Mouse (Mus musculus) spleen, adult 18-20 months (tissue): ENCODE results near the gene Itsn1.

Experiments
- DNase-seq, 2 experiments: peaks; one replicate each; pipeline ENCODE4 v3.0.0; 2022; ENCODE audit warnings: mixed read lengths in 2 of 2

Itsn1 gene

DNA sequence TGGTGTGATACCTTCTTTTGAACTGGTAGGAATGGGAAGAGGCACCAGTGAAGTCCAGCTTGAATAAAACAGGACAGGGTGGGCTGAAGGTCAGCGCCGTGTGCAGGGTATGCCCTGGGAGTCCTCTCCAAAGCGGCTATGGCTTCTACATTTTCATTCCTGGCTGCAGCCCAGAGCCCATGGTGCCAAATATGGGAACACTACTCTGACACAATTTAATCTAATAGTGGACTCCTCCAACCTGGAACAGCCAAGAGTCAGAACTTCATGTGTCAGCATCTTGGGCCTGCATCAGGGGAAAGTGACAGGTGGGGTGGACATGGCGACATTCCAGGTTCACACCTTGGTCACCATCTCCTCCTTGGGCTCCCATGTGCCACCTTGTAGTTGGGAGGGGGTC lies 147.4 kb downstream of the Itsn1 start:
- no peak for DNase-seq

DNA sequence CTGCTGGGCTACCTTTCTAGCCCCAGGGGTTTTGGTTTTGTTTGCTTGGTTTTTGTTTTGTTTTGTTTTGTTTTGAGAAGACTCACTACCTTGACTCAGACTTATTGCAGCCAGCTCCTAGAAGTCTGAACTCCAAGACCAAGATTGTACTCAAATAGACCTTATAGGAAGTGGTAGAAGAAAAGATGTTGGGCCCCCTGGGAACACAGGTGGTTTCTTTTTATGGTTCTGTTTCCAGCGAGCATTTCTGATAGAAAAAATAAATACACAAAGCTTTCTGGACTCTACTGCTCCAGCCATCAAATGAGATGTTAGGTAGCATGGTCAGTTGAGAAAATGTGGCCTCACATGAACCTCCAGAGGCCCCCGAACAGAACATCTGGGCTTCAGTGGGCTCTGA lies 150.0 kb downstream of the Itsn1 start:
- DNase-seq = no peak

DNA sequence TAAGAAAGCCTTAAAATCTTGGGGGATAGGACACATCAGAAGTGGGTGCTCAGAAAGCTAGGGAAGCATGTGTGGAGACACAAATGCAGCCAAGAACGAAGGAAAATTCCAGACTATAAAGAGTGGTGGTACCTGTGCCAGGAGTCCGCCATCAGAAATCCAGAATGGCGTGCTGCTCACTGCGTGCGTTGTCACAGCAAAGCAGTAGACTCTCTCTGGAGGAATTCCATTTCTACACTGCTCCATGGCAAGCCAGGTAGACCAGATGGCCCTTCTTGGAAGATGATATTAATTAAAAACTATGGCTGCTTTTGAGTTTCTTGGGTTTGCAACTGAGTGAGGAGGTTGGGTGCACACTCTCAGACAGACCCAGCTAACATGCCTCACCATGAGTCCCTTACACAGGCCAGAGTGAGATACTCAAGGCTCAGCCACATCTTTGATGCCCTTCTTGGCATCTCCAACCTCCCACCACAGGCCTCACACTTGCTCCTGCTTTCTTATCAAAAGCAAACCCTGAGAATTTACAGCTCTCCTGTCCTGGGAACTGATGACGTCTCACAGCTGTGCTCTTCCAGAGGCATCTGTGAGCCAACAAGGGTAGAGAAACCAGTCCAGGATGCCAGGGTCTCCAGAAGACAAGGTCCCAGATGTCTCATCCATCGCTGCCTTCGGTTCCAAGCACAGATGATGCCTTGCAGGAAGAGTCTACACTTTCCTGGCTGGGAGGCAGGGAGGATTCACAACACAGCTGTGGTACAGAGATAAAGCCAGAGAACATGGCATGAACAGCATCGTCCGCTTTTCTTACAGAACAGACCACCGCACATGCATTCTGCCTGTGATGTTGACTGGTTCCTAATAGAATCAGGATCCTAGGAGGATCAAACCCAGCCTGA lies 152.0 kb downstream of the Itsn1 start:
- DNase-seq = no peak

DNA sequence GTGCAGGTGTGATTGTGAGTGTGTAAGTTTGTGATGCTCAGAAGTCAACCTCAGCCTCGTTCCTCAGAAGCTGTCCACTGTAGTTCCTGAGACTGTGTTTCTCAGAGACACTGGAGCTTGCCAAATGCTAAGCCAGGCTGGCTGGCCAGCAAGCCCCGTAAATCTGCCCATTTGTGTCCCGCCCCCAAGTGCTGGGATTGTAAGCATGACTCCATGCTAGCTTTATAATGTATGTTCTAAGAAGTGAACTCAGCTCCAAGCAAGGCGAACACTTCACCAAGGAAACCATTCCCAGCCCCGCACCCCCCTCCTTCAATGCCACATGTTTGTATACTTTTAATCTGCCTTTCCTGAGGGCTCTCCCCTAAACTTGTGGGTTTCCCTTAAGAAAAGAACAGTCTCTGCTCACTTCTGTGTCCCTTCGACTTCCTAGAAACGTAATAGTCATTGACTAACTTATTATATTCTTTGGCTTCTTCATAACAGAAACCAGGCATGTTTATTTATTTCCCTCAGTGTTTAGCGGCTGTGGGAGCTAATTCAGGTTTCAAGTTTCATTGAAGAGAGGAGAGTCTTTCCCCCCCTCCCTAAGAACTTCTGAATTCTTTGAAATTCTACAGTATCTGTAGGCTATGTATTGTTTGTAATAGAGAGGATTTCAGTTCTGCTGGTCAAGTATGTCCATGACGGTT lies 153.2 kb downstream of the Itsn1 start:
- DNase-seq = no peak

DNA sequence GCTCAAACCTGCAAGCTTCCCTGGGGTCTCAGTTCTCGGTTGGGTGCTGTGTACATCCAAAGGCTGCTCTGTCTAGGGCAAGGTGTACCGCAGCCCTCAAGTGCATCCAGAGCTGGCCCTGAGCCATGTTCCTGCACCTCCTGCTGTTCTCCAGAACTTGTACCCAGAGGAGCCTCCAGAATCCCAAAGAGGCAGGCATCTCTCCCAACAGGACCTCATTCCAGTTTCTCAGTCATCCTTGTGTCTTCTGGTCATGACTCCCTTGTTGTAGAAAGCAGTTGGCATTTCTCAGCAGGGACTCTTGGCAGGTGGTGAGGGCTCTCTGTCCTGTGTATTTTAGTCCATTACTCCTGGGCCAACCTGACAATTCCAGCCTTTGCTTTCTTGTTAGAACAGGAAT lies 154.6 kb downstream of the Itsn1 start:
- no peak for DNase-seq

DNA sequence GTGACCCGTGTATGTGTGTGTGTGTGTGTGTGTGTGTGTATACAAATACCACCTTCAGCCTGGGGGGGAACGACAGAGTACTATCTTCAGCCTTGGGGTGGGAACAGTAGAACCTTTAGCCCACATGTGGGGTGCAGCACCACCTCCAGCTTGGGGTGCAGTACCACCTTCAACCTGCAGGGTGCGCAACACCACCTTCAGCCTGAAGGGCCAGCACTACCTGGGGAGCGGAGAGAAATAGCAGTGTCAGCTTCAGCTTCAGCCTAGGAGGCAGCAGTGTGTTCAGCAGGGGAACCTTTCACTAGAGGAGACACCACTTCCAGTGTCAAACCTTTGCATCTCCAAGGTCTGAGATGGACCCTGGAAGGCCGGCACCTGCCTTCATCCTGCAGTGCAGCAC lies 155.1 kb downstream of the Itsn1 start:
- DNase-seq = peak in 1 of 2 experiments; percentile 47

DNA sequence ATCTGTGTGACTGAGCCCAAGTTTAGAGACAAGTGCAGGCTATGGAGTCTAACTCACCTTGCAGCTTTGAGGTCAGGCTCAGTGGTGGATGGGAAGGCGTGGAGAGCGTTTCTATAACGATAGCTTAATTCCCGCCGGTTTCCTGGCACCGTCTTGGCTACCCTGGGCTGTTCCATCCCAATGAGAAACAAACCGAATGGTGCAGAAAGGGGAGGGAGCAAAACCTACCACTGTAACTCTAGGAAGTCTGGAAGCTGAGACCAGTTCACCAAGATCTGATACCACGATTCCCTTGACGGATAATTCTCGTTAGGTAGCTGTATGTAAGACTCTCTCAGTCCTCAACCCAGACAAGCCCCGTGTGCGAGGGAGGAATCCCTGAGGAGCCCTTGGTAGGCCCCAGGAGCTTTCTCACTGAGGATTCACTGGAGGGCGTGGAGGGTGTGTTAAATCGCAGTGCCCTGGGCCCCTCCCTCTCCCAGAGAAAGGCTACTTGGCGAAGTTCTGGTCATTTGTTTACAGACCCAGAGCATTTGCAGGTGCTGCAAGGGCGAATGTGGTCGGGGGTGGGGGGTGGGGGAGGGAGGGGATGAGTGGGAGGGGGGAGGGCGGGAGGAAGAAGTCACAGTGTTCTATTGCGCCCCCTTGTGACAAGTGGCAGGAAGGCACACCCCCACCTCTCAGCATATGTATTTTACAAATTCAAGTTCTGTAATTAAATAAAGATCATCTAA lies 156.5 kb downstream of the Itsn1 start:
- peak in 1 of 2 experiments; percentile 19 for DNase-seq

DNA sequence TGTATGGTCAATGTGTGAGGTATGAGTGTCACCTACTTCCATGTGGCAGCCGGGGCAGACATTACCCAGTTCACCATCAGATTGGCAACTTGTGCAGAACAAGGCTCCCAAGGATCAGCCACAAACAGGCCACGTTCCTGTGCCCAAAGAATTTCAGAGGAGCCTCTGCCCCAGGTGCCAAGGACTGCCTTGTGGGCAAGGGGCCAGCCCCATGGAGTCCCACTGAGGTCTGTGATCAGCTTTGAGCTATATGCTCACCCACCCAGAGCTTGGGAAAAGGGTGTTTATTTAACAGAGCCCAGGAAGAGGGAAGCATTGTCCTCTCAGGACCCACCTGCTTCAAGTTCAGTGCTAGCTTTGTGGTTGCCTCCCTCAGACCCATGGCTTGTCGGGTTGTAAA lies 159.3 kb downstream of the Itsn1 start:
- no peak for DNase-seq

DNA sequence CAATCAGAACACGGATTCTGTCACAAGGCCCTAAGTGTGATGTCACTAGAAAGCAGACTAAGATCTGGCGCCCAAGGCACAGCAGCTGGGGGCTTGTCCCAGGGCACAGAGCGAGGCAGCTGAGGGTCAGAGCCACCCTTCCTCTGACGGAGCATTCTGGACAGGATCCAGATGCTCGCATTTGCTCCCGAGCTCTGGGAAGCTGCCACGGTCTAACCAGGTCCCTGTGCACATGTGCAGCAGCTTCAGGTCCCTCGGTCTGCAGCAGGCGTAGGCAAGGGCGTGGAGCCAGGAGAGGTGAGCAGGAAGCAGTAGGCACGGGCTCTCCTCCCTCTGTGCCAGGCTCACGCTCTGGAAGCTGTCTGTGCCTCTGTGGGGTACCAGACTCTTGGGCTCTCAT lies 160.8 kb downstream of the Itsn1 start:
- no peak for DNase-seq

DNA sequence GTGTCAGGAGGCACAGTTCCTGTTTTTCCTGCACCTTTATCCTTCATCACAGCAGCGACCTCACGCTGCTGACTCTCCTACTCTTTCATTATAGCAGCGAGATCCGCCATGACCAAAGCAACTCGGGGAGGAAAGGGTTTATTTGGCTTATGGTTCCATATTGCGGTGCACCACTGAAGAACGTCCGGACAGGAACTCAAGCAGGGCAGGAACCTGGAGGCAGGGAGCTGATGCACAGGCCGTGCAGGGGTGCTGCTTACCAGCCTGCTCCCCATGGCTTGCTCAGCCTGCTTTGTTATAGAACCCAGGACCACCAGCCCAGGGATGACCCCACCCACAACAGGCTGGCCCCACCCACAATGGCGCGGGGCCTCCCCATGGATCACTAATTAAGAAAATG lies 162.1 kb downstream of the Itsn1 start:
- DNase-seq = no peak

DNA sequence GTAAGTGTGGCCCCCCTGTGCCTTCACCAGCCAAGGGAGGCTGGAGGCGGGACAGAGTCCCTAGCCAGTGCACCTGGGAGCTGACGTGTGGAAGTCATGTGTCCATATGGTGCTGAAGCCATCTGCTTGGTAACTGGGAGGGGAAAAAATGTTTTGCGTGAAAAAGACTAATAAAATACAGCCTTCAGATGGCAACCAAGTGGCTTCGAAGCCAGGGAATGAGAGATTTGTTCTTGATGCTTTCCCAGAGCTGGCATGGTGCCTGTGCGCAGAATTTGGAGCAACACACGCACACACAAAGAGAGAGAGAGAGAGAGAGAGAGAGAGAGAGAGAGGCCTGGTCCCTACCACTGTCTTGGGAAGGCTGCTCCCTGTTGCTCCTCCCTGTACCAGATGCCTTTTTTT lies 167.3 kb downstream of the Itsn1 start:
- no peak for DNase-seq

DNA sequence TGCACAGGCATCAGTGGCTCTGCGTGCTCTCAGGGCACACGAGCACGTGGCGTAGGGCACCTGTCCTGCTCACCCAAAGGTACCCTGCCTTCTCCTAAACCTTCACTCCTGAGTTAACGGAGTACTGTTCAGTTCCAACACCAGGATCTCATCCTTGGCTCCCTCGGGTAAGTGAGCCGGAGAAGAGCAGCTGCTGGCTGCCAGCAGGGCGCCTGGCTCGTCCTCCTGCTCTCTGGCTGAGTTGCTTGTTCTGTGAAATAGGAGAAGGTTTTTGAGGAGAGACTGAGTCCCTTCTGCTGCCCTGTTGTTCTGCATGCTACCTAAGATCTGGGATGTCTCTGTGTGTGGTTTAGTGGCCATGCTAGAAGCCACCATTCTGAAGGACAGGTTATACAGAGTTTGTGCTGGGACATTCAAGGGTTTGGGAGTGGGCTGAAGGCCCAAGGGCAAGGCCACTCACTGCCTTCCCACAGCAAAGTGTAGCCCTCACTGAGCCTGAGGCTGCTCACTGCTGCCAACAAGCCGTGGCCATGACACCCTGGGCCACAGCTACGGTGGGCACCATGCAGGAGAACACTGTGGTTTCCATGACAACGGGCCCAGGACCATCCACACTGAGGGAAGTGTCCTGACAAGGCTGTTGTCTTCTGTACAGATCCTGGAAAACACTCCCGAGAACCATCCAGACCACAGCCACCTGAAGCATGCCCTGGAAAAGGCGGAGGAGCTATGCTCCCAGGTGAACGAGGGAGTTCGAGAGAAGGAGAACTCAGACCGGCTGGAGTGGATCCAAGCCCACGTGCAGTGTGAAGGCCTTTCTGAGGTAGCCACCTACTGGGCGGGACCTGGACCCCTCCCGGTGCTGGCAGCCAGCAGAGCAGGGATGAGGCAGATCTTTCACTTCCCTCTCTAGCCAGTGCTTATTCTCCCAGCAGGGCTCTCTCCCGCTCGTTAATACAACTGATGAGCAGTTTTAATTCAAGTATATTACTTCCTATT lies 170.1 kb downstream of the Itsn1 start:
- DNase-seq = no peak

DNA sequence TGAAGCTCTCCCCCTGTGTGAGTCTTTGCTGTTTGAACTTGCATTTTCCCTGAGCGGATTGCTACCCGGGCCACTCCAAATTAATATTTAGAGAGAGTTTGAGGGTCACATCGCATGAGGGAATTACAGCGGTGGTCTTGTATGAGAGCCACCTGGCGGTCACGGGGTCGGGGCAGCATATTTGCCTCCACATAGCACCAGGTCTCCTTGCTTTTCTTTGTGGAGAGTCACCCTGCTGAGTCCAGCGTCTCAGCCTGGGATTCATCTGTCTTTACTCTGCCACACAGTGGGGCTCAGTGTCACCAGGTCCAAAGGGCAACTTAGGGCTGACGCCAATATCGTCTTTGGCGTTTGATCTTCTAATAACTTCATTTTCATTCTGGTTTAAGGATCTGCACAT lies 171.2 kb downstream of the Itsn1 start:
- no peak for DNase-seq

DNA sequence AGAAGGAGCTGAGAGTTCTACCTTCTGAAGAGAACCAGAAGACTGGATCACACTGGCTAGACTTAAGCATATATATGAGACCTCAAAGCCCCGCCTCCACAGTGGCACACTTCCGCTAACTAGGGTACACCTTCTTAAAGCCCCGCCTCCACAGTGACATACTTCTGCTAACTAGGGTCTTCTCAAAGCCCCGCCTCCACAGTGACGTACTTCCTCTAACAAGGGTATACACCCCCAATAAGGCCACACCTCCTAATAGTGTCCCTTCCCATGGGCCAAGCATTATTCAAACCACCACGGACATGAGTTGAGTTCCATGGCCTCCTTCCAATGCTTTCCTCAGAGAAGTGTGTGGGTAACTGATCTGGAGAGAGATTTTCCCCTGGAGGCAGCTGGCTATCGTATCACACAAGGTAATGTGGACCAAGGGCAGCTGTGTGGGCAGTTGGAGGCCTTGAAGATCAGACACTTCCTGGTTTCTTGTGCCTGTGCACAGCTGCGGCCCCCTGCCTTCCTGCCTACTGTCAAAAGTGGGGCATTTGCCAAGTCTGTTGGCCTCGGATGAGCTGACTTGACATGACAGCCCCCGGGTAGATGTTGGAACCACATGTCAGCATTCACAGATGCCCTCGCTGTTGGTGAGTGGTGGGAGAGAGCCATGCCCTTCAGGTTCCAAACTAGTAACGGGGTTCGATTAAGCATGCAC lies 174.9 kb downstream of the Itsn1 start:
- DNase-seq = no peak

DNA sequence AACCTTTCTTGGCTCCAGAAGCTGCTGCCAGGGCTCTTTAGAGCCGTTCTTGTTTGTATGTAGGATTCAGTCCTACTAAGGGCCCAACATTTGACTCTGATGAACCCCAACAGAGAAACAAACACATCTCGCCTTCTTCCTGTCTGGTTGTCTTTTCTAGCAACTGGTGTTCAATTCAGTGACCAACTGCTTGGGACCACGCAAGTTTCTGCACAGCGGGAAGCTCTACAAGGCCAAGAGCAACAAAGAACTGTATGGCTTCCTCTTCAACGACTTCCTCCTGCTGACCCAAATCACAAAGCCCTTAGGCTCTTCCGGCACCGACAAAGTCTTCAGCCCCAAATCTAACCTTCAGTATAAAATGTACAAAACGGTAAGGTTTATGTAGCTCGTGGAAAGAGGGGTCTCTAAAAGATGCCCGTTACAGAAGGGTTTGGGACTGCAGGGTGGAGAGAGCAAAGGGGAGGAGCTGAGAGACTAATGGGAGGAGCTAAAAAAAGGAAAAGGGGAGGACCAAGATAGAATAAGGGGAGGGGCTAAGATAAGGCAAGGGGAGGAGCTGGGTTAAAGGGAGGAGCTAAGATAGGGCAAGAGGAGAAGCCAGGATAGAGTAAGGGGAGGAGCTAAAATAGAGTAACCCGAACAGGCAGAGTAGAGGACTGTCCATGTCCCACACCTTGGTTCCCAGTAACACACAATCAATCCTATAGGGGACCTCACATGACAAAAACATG lies 176.2 kb downstream of the Itsn1 start:
- DNase-seq = no peak

DNA sequence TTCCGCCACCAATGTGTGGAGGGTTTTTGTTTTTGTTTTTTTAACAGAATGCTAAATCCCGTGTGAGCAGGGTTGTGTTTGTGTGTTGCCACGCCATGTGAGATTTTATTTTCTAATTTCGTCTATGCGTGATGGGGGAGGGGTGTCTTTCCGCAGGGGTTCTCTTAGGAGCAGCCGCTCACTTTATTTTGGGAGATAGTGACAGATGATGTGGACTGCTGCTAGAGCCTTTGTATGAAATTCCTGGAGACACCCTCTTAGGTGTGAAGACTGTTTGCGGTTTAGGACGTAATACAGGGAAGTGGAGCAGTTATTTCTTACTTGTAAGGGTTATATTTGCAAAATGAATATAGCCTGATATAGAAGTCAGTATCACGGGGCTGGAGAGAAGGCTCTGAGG lies 176.9 kb downstream of the Itsn1 start:
- no peak for DNase-seq

DNA sequence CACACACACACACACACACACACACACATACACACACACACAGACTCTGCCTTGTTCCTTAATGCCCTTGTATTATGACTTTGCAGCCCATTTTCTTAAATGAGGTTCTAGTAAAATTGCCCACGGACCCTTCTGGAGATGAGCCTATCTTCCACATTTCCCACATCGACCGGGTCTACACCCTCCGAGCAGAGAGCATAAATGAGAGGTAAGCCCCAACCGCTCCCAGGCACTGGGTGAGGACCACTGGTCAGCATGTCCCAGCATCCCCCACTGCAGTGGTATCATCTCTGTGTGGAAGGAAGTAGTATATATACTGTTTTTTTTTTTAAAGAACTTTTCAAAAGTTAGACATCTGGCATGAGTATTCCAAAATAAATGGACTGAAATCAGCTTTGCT lies 177.6 kb downstream of the Itsn1 start:
- DNase-seq = no peak

DNA sequence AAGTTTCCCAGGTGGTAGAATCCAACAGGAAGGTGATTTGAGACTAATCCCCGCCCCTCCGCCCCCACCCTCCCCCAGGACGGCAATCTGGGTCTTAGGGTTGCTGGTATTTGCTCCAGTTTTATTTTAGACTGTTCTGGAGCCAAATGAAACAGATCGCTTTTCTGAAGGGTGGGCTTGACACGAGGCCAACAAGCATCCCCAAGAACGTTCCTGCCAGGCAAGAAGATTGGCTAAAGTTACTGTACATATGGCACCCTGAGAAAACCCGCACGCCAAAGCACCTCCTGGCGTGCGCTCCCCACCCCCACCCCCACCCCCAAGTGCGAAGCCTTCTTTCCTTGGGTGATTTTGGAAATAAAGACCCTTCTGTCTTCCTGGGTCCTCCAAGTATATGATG lies 178.1 kb downstream of the Itsn1 start:
- no peak for DNase-seq

DNA sequence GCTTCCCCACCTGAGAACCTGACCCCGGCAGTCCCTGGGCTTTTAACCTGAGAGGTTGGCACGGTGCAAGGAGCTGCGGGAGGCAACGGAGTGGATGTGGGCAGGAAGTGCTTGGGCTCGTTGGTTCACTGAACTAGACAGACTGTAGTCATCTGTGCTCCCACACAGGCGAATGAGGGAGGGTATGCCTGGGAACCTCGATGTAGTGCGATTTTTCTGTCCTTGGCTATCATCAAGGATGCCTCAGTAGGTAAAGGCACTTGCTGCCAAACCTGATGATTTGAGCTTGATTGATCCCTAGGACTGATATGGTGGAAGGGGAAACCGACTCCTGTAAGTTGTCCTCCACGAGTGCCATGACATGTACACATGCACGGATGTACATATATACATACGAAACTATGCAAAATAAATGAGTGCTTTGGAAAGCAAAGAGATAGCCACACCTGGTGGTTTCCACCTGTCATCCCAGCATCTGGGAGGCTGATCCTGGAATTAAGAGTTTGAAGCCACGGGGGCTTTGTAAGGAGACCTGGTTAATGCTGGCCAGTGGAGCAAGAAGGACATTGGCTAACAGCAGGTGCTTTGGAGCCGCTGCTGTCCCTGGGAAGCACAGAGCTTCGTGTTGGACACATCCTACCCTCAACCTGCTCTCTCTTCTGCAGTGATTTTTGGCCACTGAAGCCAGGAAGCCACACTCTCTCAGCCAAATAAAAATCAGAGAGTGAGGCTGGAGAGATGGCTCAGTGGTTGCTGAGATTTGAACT lies 180.7 kb downstream of the Itsn1 start:
- DNase-seq = no peak

DNA sequence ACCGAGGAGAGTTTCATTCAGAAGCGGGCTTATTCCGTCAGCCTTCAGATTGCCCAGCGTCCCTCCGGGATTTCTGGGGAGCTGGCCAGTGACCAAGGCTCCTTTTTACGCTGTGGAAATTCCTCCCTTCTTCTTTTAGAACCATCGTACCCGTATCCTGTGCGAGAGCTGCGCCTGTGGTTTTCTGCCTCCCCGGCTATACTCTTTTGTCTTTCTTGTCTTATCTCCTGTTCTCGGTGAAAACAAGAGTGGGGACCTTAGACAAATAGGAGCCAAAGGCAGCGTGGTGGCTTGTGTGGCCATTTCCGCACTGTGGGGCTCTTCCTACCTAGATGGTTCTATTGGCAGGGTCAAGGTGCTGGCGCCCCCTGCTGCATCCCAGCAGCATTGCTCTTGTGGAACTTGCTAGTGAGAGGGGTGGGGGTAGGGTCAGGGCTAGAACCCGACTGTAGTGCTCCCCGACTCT lies 188.6 kb downstream of the Itsn1 start:
- peak; percentile 72 to 80 for DNase-seq
